Mouse (Mus musculus): ENCODE results near the gene A430078G23Rik. TPM values are rescaled to one million over a fixed set of nuclear protein-coding genes. Genes with fewer than 3 reads are reported as not detected.
"Not testable (repeated sequence)": the region's sequence is repeated elsewhere in the genome, so short reads cannot be mapped to it uniquely, and the experiment has no call there.

A430078G23Rik gene
- polyA plus RNA-seq, 1 experiment from 2014 or later: 0.16 TPM

- Histone ChIP-seq H3K4me1 (ENCODE audit: insufficient read depth, low read length) (no peaks in the 10 kb centered on the region), H3K27ac (ENCODE audit: low read length) (no peak overlapping the region), H3K4me2 (replicated peaks; ENCODE audit: low read depth, low read length) (no peak overlapping the region), H3K9ac (replicated peaks; ENCODE audit: low read length) (no peak overlapping the region), H3K27me3 (ENCODE audit: insufficient read depth, low read length) (no peaks in the 10 kb centered on the region), H3K36me3 (ENCODE audit: insufficient read depth, low read length) (no peaks in the 10 kb centered on the region), H3K9me3 (ENCODE audit: low read length) (no peaks in the 10 kb centered on the region), H3K4me3 (ENCODE audit: low read length) (no peak overlapping the region)
- no peak for ATAC-seq (ENCODE audit: low FRiP score, low TSS enrichment)
- WGBS: 72% methylated on average over 1 of the region's 1 CpGs
These were observed 26.2 kb upstream of the A430078G23Rik start for GRCm38 (mm10) chr8:3327056-3327455.

GRCm38 (mm10) chr8:3327538-3328245 lies 25.5 kb upstream of the A430078G23Rik start:
- 61% methylated on average over 8 of the region's 8 CpGs for WGBS
- H3K9ac ChIP-seq (replicated peaks; ENCODE audit: low read length): no peak overlapping the region
- H3K4me1 ChIP-seq (ENCODE audit: insufficient read depth, low read length): no peaks in the 10 kb centered on the region
- ATAC-seq (ENCODE audit: low FRiP score, low TSS enrichment): no peak
- no peaks in the 10 kb centered on the region for H3K9me3 ChIP-seq (ENCODE audit: low read length)
- no peaks in the 10 kb centered on the region for H3K36me3 ChIP-seq (ENCODE audit: insufficient read depth, low read length)
- H3K27ac ChIP-seq (ENCODE audit: low read length): no peak overlapping the region
- H3K4me3 ChIP-seq (ENCODE audit: low read length): no peak overlapping the region
- no peak overlapping the region for H3K4me2 ChIP-seq (replicated peaks; ENCODE audit: low read depth, low read length)
- H3K27me3 ChIP-seq (ENCODE audit: insufficient read depth, low read length): no peaks in the 10 kb centered on the region

GRCm38 (mm10) chr8:3330662-3331061 lies 22.6 kb upstream of the A430078G23Rik start:
- no peaks in the 10 kb centered on the region for H3K4me1 ChIP-seq (ENCODE audit: insufficient read depth, low read length)
- no peak overlapping the region for H3K27ac ChIP-seq (ENCODE audit: low read length)
- no peaks in the 10 kb centered on the region for H3K27me3 ChIP-seq (ENCODE audit: insufficient read depth, low read length)
- H3K36me3 ChIP-seq (ENCODE audit: insufficient read depth, low read length): no peaks in the 10 kb centered on the region
- H3K4me2 ChIP-seq (replicated peaks; ENCODE audit: low read depth, low read length): no peak overlapping the region
- H3K9ac ChIP-seq (replicated peaks; ENCODE audit: low read length): no peak overlapping the region
- H3K4me3 ChIP-seq (ENCODE audit: low read length): no peak overlapping the region
- 0 out of 2 replicates have a peak, but pooled peaks have one; percentile 49 for ATAC-seq (ENCODE audit: low FRiP score, low TSS enrichment)
- WGBS: 48% methylated on average over 6 of the region's 6 CpGs
- H3K9me3 ChIP-seq (ENCODE audit: low read length): no peaks in the 10 kb centered on the region

GRCm38 (mm10) chr8:3331692-3332091 lies 21.5 kb upstream of the A430078G23Rik start:
- WGBS: 73% methylated on average over 2 of the region's 2 CpGs
- no peak overlapping the region for H3K27ac ChIP-seq (ENCODE audit: low read length)
- H3K4me2 ChIP-seq (replicated peaks; ENCODE audit: low read depth, low read length): no peak overlapping the region
- no peak overlapping the region for H3K4me3 ChIP-seq (ENCODE audit: low read length)
- no peaks in the 10 kb centered on the region for H3K4me1 ChIP-seq (ENCODE audit: insufficient read depth, low read length)
- H3K9me3 ChIP-seq (ENCODE audit: low read length): no peaks in the 10 kb centered on the region
- no peaks in the 10 kb centered on the region for H3K36me3 ChIP-seq (ENCODE audit: insufficient read depth, low read length)
- H3K27me3 ChIP-seq (ENCODE audit: insufficient read depth, low read length): no peaks in the 10 kb centered on the region
- H3K9ac ChIP-seq (replicated peaks; ENCODE audit: low read length): no peak overlapping the region
- ATAC-seq (ENCODE audit: low FRiP score, low TSS enrichment): peak; percentile 49; the same call in 1 of the 2 replicates

- Histone ChIP-seq H3K9ac (replicated peaks; ENCODE audit: low read length) (no peak overlapping the region), H3K4me3 (ENCODE audit: low read length) (no peak overlapping the region), H3K27ac (ENCODE audit: low read length) (no peak overlapping the region), H3K36me3 (ENCODE audit: insufficient read depth, low read length) (no peaks in the 10 kb centered on the region), H3K9me3 (ENCODE audit: low read length) (no peaks in the 10 kb centered on the region), H3K27me3 (ENCODE audit: insufficient read depth, low read length) (no peaks in the 10 kb centered on the region), H3K4me1 (ENCODE audit: insufficient read depth, low read length) (no peaks in the 10 kb centered on the region), H3K4me2 (replicated peaks; ENCODE audit: low read depth, low read length) (no peak overlapping the region)
- no peak for ATAC-seq (ENCODE audit: low FRiP score, low TSS enrichment)
- 83% methylated on average over 1 of the region's 1 CpGs for WGBS
These were observed 17.3 kb upstream of the A430078G23Rik start for GRCm38 (mm10) chr8:3335881-3336280.

- Histone ChIP-seq H3K36me3 (ENCODE audit: insufficient read depth, low read length) (no peaks in the 10 kb centered on the region), H3K9ac (replicated peaks; ENCODE audit: low read length) (no peak overlapping the region), H3K4me3 (ENCODE audit: low read length) (no peak overlapping the region), H3K27ac (ENCODE audit: low read length) (no peak overlapping the region), H3K4me2 (replicated peaks; ENCODE audit: low read depth, low read length) (no peak overlapping the region), H3K27me3 (ENCODE audit: insufficient read depth, low read length) (no peaks in the 10 kb centered on the region), H3K9me3 (ENCODE audit: low read length) (no peaks in the 10 kb centered on the region), H3K4me1 (ENCODE audit: insufficient read depth, low read length) (no peaks in the 10 kb centered on the region)
- peak; percentile 77 for ATAC-seq (ENCODE audit: low FRiP score, low TSS enrichment)
- whole genome bisulfite sequencing: 60% methylated on average over 9 of the region's 9 CpGs
These were observed 16.3 kb upstream of the A430078G23Rik start for GRCm38 (mm10) chr8:3336658-3337524.

GRCm38 (mm10) chr8:3337525-3337824 lies 15.7 kb upstream of the A430078G23Rik start:
- H3K27me3 ChIP-seq (ENCODE audit: insufficient read depth, low read length); H3K4me2 ChIP-seq (replicated peaks; ENCODE audit: low read depth, low read length); ATAC-seq (ENCODE audit: low FRiP score, low TSS enrichment); H3K36me3 ChIP-seq (ENCODE audit: insufficient read depth, low read length); H3K9ac ChIP-seq (replicated peaks; ENCODE audit: low read length); H3K4me1 ChIP-seq (ENCODE audit: insufficient read depth, low read length); H3K9me3 ChIP-seq (ENCODE audit: low read length); H3K4me3 ChIP-seq (ENCODE audit: low read length); H3K27ac ChIP-seq (ENCODE audit: low read length): not testable (repeated sequence)
- 81% methylated on average over 3 of the region's 3 CpGs for WGBS

GRCm38 (mm10) chr8:3337971-3338370 lies 15.2 kb upstream of the A430078G23Rik start:
- 96% methylated on average over 10 of the region's 11 CpGs for WGBS
- no peak for ATAC-seq (ENCODE audit: low FRiP score, low TSS enrichment)
- Histone ChIP-seq H3K27ac (ENCODE audit: low read length) (no peak overlapping the region), H3K36me3 (ENCODE audit: insufficient read depth, low read length) (no peaks in the 10 kb centered on the region), H3K4me1 (ENCODE audit: insufficient read depth, low read length) (no peaks in the 10 kb centered on the region), H3K4me3 (ENCODE audit: low read length) (no peak overlapping the region), H3K27me3 (ENCODE audit: insufficient read depth, low read length) (no peaks in the 10 kb centered on the region), H3K4me2 (replicated peaks; ENCODE audit: low read depth, low read length) (no peak overlapping the region), H3K9ac (replicated peaks; ENCODE audit: low read length) (no peak overlapping the region), H3K9me3 (ENCODE audit: low read length) (no peaks in the 10 kb centered on the region)

- WGBS: 91% methylated on average over 1 of the region's 3 CpGs
- not testable (repeated sequence) for H3K9me3 ChIP-seq (ENCODE audit: low read length)
These were observed 12.5 kb upstream of the A430078G23Rik start for GRCm38 (mm10) chr8:3340711-3341110.

GRCm38 (mm10) chr8:3345337-3345736 lies 7.9 kb upstream of the A430078G23Rik start:
- H3K4me3 ChIP-seq (ENCODE audit: low read length): no peak overlapping the region
- no peaks in the 10 kb centered on the region for H3K9me3 ChIP-seq (ENCODE audit: low read length)
- no peaks in the 10 kb centered on the region for H3K36me3 ChIP-seq (ENCODE audit: insufficient read depth, low read length)
- H3K9ac ChIP-seq (replicated peaks; ENCODE audit: low read length): no peak overlapping the region
- no peak overlapping the region for H3K27ac ChIP-seq (ENCODE audit: low read length)
- H3K4me2 ChIP-seq (replicated peaks; ENCODE audit: low read depth, low read length): no peak overlapping the region
- H3K4me1 ChIP-seq (ENCODE audit: insufficient read depth, low read length): no peaks in the 10 kb centered on the region
- no peaks in the 10 kb centered on the region for H3K27me3 ChIP-seq (ENCODE audit: insufficient read depth, low read length)
- no peak for ATAC-seq (ENCODE audit: low FRiP score, low TSS enrichment)
- WGBS: 94% methylated on average over 6 of the region's 6 CpGs

More at GRCm38 (mm10) chr8:3340711-3341110, 12.5 kb upstream of the A430078G23Rik start:
- H3K4me2 ChIP-seq (replicated peaks; ENCODE audit: low read depth, low read length); H3K27ac ChIP-seq (ENCODE audit: low read length); H3K9ac ChIP-seq (replicated peaks; ENCODE audit: low read length); H3K36me3 ChIP-seq (ENCODE audit: insufficient read depth, low read length); H3K4me1 ChIP-seq (ENCODE audit: insufficient read depth, low read length); ATAC-seq (ENCODE audit: low FRiP score, low TSS enrichment); H3K4me3 ChIP-seq (ENCODE audit: low read length); H3K27me3 ChIP-seq (ENCODE audit: insufficient read depth, low read length): not testable (repeated sequence)
